Mouse (Mus musculus): ENCODE results near the gene Mybl2. TPM values are rescaled to one million over a fixed set of nuclear protein-coding genes. Genes with fewer than 3 reads are reported as not detected.

The Mybl2 gene
- total RNA-seq, 2 experiments from 2014 or later: 0.59 to 2.2 TPM

DNA sequence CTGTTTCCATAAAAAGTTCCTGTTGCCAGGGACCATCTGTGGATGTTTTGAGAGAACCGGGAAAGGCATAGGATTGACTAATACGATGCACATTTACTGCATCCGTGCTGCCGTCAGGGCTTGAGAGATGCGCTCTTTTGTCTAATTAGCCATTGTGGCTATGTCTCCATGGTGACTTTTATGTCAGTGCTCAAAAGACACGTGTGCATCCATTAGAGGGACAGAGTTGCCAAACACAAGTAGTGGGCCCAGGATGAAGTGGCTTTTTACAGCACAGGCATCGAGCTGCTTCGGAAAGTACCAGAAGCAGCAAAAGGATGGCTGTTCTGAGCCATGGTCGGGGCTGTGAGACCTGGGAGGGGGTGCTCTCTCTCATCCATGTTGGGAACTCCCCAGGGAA lies 53.9 kb downstream of the Mybl2 start:
- no peak for DNase-seq (ENCODE audit: low spot score in 2 of 2)

DNA sequence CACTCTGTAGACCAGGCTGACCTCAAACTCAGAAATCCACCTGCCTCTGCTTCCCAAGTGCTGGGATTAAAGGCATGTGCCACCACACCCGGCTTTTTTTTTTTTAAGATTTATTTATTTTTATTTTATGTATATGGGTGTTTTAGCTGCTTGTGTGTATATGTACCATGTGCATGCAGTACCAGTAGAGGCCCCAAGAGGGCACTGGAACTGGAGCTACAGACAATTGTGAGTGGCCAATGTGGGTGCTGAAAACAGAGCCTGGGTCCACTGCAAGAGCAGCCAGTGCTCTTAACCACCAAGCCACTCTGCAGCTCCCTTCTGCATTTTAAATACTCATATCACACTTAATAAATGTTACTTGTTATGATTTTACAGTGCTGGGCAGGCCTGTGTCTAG lies 56.2 kb downstream of the Mybl2 start:
- DNase-seq (ENCODE audit: low spot score in 2 of 2): no peak

DNA sequence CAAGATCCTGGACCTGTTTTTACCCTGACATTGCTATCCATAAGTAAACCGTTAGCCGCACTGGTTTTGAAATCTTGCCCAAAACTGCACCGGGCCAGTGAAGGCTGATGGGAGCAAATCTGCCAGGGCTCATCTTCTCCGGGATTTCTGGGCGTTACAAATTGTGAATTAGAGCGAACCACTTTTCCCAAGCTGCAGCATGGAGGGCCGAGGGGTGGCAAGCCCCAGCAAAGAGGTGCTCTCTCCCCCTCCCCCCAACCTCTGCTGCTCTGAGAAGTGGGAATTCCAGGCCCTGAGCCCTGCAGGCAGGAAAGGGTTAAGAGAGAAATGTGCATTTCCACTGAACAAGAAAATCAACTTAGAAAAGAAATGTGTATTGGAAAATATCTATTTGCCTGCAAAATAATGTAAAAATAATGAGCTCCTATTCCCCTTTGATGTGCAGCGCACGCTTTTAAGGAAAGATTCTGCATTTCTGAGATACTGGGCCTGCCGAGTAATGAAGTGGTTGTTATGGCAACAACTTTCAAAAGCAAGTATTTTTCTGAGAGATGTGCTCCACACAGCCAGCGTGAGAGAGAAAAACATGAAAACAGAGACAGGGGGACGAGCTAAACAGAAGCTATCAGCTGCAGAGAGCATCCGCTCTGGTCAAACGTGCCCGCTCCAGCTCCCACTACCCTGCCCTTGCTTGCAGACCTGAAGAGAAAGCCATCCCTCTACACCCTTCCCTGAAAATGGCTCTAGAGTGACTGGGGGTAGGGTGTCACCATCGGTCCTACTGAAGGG lies 57.1 kb downstream of the Mybl2 start:
- no peak for DNase-seq (ENCODE audit: low spot score in 2 of 2)

GRCm38 (mm10) chr2:163120626-163121352 lies 66.3 kb downstream of the Mybl2 start:
- DNase-seq (ENCODE audit: low spot score in 2 of 2): no peak

GRCm38 (mm10) chr2:163121353-163121660 lies 66.8 kb downstream of the Mybl2 start:
- no peak for DNase-seq (ENCODE audit: low spot score in 2 of 2)

- no peak for DNase-seq (ENCODE audit: low spot score in 2 of 2)
Observed at GRCm38 (mm10) chr2:163122319-163122718, 67.8 kb downstream of the Mybl2 start.

DNA sequence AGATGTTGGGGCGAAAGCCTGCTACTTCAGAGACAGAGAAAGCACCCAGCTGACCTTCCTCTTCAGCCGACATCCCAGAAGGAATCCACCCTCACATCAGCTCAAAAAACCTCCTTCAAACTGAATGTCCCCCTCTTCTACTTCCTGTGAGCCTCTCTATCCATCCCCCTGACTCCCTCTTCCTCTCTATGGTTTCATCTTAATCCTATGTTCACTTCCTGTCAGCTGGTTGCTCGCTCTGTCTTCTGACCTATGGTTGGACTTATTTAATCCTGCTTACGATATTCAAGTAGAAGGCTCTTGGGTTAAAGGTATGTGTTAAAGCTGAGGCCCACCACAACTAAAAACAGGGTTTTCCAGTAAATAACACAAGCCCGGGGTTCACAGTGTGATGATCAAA lies 69.0 kb downstream of the Mybl2 start:
- DNase-seq (ENCODE audit: low spot score in 2 of 2): no peak

DNA sequence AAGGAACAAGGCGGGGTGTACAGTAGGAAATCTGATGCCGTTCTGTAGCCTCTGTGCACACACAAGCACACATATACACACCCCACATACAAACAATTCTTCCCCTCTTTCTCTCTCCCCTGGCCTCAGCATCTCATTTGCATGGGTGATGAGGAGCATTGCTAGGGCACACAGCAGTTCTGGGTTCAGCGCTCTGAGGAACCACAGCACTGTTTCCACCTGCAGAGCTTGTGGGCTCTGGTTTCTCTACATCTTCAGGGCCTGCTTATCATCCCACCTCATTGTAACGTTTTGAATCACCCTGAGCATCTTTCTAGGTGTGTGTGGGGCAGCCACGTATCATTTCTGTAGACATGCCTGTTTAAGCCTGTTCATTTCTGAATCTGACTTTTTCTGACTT lies 76.3 kb downstream of the Mybl2 start:
- no peak for DNase-seq (ENCODE audit: low spot score in 2 of 2)

GRCm38 (mm10) chr2:163132314-163132713 lies 77.8 kb downstream of the Mybl2 start:
- DNase-seq (ENCODE audit: low spot score in 2 of 2): no peak

Small RNA genes within 50 kb of the gene (microRNA-seq; reads per million reads assigned to microRNA genes)
- gene Gm22174: 0 reads per million in 2 experiments
- 0 reads per million in 2 experiments for gene Mir7003

Other genes with a start within 250 kb of the Mybl2 start
- 10 to 100 TPM; 92.2 to 95.8 TPM for gene Srsf6, start 123.2 kb upstream of the Mybl2 start, total RNA-seq (2021)
- gene L3mbtl1, start 111.2 kb upstream of the Mybl2 start, total RNA-seq (2021): 10 to 100 TPM; 13.4 to 15.7 TPM
- gene Sgk2, start 67.4 kb upstream of the Mybl2 start, total RNA-seq (2021): under 1 TPM; 0.30 to 0.45 TPM
- 10 to 100 TPM; 36.2 to 41.9 TPM for gene Ift52, start 37.3 kb upstream of the Mybl2 start, total RNA-seq (2021)
- gene Gtsf1l, start 33.2 kb downstream of the Mybl2 start, total RNA-seq (2021): not detected
- 10 to 100 TPM; 28.0 to 32.5 TPM for gene Tox2, start 148.4 kb downstream of the Mybl2 start, total RNA-seq (2021)

All from left cerebral cortex, adult 18-20 months (tissue).